In genomic region chr14:34644140-34644539, GRCm38 (mm10) we compare ENCODE assay signal across 17 mouse cellular contexts. TPM values are rescaled to one million over a fixed set of nuclear protein-coding genes. Genes with fewer than 3 reads are reported as not detected.
DNase-seq lines count a peak whose midpoint lies in the region.
"Had no signal": no experiment of that assay in that cellular context is flagged by ENCODE, and none has a peak within 500 bp of the region (broad histone marks: within the 10 kb centered on the region; RNA-seq: fewer than 3 reads in every experiment).

No protein-coding gene starts in this region.

- peak; percentile 77 for DNase-seq in retina, adult 2 months (ENCODE audit: low read depth, low spot score)
- DNase-seq in retina, postnatal 1 day, result peak; percentile 83
- DNase-seq in adrenal gland, adult 8-10 months, result no peak
- no peak for DNase-seq in cerebellum, postnatal 4 days (ENCODE audit: low spot score in 2 of 2)
- no peak for DNase-seq in heart, adult 11 months
- DNase-seq: adrenal gland, postnatal 10 days; adrenal gland, postnatal 25 days; cerebellum, adult 11-12 months; cerebellum, adult 2 months; cerebellum, adult 9-10 months; cerebellum, postnatal 10 days; cerebellum, postnatal 25 days; embryo, embryonic 11 days had no signal

RNA-seq across cellular contexts. Expression of gene Wapl, which starts 29.6 kb away (rescaled TPM):
- total RNA-seq in adrenal gland, adult 8-10 months (2022), result 100 to 1,000 TPM in 1 of 4 experiments, 10 to 100 TPM in 3; 77.4 to 100 (median 83.2) TPM

RNA-seq across cellular contexts. Expression of gene Opn4, which starts 44.2 kb away (rescaled TPM):
- under 1 TPM in 2 of 4 experiments, not detected in 2; 0.14 to 0.23 TPM for total RNA-seq in adrenal gland, adult 8-10 months (2022)
- total RNA-seq: adrenal gland, adult 18-20 months; adrenal gland, postnatal 10 days; adrenal gland, postnatal 25 days; adrenal gland, postnatal 4 days; common myeloid progenitor, adult 5-6 weeks; MEL had no signal

RNA-seq across cellular contexts. Expression of gene Ldb3, which starts 55.7 kb away (rescaled TPM):
- under 1 TPM; 0.35 to 0.98 (median 0.69) TPM for total RNA-seq in adrenal gland, adult 8-10 months (2022)
- total RNA-seq: common myeloid progenitor, adult 5-6 weeks; MEL had no signal

Comparison
In these comparisons a context has a peak if more than half of its experiments do, and no peak if none do; other contexts are left out.
1. DNase-seq: peak in retina, adult 2 months (single experiment) and retina, postnatal 1 day (single experiment); none in adrenal gland, adult 8-10 months (single experiment), cerebellum, postnatal 4 days (0 of 2) and heart, adult 11 months (single experiment).